Mouse (Mus musculus) layer of hippocampus, adult 9-11 months (tissue): ENCODE results near the gene Prx.
"Not testable (repeated sequence)": the region's sequence is repeated elsewhere in the genome, so short reads cannot be mapped to it uniquely, and the experiment has no call there.

Experiments used
- DNase-seq: peaks from one replicate; pipeline ENCODE4 v3.0.0; 2022

Prx gene

GRCm38 (mm10) chr7:27486102-27486769 lies 12.9 kb upstream of the Prx start:
- no peak for DNase-seq

- DNase-seq: peak; percentile 100
Measured at GRCm38 (mm10) chr7:27486770-27487697, 12.1 kb upstream of the Prx start, which contains the start of gene Sertad1. Gene Sertad1, plus strand, starts transcription at chr7:27486910.

- DNase-seq: peak; percentile 71
Measured at GRCm38 (mm10) chr7:27487740-27488268, 11.3 kb upstream of the Prx start.

GRCm38 (mm10) chr7:27489270-27489869 lies 9.8 kb upstream of the Prx start:
- DNase-seq: no peak

GRCm38 (mm10) chr7:27490227-27490542 lies 8.9 kb upstream of the Prx start:
- no peak for DNase-seq

GRCm38 (mm10) chr7:27490543-27491329 lies 8.4 kb upstream of the Prx start:
- peak; percentile 91 for DNase-seq

- no peak for DNase-seq
Measured at GRCm38 (mm10) chr7:27491856-27492255, 7.3 kb upstream of the Prx start.

GRCm38 (mm10) chr7:27493022-27493421 lies 6.1 kb upstream of the Prx start:
- no peak for DNase-seq

GRCm38 (mm10) chr7:27493450-27493849 lies 5.7 kb upstream of the Prx start:
- DNase-seq: no peak

GRCm38 (mm10) chr7:27494659-27495367 lies 4.3 kb upstream of the Prx start:
- DNase-seq: not testable (repeated sequence)

GRCm38 (mm10) chr7:27501620-27502019 lies 2.5 kb downstream of the Prx start:
- no peak for DNase-seq

GRCm38 (mm10) chr7:27506765-27507370 lies 7.7 kb downstream of the Prx start:
- no peak for DNase-seq

GRCm38 (mm10) chr7:27507711-27508647 lies 8.9 kb downstream of the Prx start:
- DNase-seq: peak; percentile 92

GRCm38 (mm10) chr7:27508648-27509005 lies 9.5 kb downstream of the Prx start:
- DNase-seq: peak; percentile 53

- DNase-seq: no peak
Measured at GRCm38 (mm10) chr7:27510809-27511208, 11.7 kb downstream of the Prx start.

GRCm38 (mm10) chr7:27514961-27515360 lies 15.8 kb downstream of the Prx start:
- DNase-seq: no peak

GRCm38 (mm10) chr7:27518314-27518713 lies 19.2 kb downstream of the Prx start:
- DNase-seq: no peak

GRCm38 (mm10) chr7:27520104-27520503 lies 21.0 kb downstream of the Prx start:
- no peak for DNase-seq

- DNase-seq: no peak
Measured at GRCm38 (mm10) chr7:27520599-27520998, 21.5 kb downstream of the Prx start.

GRCm38 (mm10) chr7:27522967-27523366 lies 23.8 kb downstream of the Prx start, which contains the start of gene Hipk4:
Gene Hipk4, plus strand, starts transcription at chr7:27523267.
- no peak for DNase-seq
